Mouse (Mus musculus) adrenal gland, postnatal 4 days (tissue): ENCODE results near the gene Cyp11a1. TPM values are rescaled to one million over a fixed set of nuclear protein-coding genes. Genes with fewer than 3 reads are reported as not detected.
A peak's percentile ranks its signal among the peaks of the same experiment; 100 is the strongest.

ENCODE experiments used
- DNase-seq, 2 experiments: peaks; one replicate each; pipeline ENCODE4 v3.0.0; 2021 to 2022; ENCODE audit warnings: low spot score in 2 of 2, mixed read lengths in 2 of 2
- long read RNA-seq, 2 experiments: library from polyadenylated mRNA; stranded (forward); transcript quantifications; one replicate each; pipeline ENCODE4 v2.0.0; 2021
- total RNA-seq, 2 experiments: library from RNA; stranded (reverse); gene quantifications; 2 replicates each; pipeline ENCODE4 v1.2.3; 2021

The Cyp11a1 gene
- total RNA-seq = 1,000 to 10,000 TPM; 2,307 to 2,341 TPM
- long read RNA-seq, experiment 1, transcript Cyp11a1-201 (9 exons, 2,120 nt) = major isoform, 3,555 of 9,240 reads
- long read RNA-seq, experiment 1, partial matches to known transcripts = 690 of 9,240 reads
- long read RNA-seq, experiment 1, other reads (novel, unspliced or antisense) = 4,994 of 9,240 reads
- long read RNA-seq, experiment 2, transcript Cyp11a1-204 (4 exons, 3,439 nt) = minor isoform, 6 of 9,501 reads
- long read RNA-seq, experiment 2, transcript Cyp11a1-201 (9 exons, 2,120 nt) = major isoform, 4,530 of 9,501 reads
- long read RNA-seq, experiment 2, partial matches to known transcripts = 778 of 9,501 reads
- long read RNA-seq, experiment 2, other reads (novel, unspliced or antisense) = 4,187 of 9,501 reads

DNA sequence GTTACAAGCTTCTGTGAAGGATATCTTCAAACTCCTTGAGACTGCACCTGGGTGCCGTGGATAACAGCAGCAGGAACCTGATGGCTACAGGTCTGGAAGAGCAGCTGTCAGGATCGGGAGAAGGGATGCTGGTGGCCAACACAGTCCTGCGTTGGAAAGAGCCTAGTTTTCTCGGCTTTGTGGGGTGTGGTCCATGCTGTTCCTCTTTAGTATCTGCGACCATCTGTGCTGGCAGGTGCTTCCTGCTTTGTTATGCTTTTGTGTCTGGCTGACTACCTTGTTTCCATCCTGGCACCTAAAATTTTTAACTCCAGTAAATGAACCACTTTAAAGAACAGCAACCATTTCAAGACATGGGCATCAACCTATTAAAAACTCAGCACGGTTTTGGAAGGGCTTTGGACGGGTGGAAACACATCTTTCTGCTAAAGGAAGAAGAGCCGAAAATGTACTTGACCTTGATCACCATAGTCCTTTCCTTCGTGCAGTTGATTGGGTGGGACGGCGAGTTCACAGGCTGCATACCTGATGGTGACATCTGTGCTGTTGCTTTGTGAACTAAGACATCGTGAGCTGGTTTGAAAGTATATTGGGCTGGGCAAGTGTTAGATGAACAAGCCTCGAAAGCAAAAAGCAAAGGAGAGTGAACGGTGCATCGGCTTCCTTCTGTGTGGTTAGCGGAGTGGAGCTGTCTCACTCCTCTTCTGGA, at the start of gene Cyp11a1:
TSS of gene Cyp11a1 (plus strand) at position 659 of the 709 bp plus-strand sequence.
- DNase-seq = no peak

DNA sequence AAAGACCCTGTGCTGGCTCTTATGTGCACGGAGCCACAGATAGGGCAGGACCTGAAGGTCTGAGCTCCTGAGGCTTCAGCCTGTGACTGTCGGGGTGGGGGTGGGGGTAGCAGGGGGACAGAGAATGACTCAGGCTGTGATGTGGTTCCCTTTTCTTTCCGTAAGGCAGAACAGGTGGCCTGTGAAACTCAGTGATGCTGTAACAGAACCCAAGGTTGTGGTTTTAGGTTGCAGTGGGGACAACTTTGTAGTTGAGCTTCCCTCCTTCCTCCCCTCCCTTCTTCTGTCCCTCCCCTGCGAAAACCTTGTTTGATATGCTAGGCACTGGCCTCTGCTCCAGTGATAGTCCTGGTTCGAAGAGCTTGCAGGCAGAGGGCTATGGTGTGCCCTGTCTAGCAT, 49.4 kb upstream of the Cyp11a1 start:
- DNase-seq = no peak

DNA sequence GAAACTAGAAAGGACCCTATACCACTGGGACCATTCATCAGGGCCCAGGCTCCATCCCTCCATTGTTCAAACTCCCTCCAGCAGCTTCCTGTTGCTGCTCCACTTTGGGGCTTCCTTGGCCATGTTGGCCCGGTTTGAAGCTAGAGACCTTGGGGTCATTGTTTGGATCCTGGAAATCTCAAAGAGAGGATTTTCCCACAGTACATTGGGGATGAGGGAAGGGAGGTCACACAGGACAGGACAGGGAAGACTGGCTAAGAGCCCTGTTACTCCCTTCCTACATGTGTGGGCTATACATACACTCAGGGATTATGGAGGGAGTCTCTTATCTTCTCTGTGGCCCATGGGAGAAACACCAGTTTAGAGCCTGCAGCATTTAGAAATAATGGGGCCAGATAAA, 47.6 kb upstream of the Cyp11a1 start:
- DNase-seq = no peak

DNA sequence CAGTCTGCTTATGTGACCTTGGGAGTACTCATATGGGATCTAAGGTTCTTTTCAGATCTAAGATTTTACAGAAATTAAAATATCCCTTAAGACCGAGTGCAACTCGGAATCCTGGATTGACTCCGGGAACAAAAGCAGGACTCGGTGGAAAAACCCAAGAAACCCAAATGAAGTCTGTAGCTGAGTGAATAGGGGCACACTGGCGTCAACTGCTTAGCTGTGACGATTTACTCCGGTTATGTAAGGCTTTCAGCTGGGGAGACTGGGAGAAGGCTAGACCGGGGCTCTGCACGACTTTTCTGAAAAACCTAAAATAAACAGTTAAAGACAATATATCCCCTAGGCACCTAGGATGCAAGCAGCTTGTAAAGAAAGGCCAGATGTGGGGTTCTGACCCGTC, 46.8 kb upstream of the Cyp11a1 start:
- DNase-seq = no peak

DNA sequence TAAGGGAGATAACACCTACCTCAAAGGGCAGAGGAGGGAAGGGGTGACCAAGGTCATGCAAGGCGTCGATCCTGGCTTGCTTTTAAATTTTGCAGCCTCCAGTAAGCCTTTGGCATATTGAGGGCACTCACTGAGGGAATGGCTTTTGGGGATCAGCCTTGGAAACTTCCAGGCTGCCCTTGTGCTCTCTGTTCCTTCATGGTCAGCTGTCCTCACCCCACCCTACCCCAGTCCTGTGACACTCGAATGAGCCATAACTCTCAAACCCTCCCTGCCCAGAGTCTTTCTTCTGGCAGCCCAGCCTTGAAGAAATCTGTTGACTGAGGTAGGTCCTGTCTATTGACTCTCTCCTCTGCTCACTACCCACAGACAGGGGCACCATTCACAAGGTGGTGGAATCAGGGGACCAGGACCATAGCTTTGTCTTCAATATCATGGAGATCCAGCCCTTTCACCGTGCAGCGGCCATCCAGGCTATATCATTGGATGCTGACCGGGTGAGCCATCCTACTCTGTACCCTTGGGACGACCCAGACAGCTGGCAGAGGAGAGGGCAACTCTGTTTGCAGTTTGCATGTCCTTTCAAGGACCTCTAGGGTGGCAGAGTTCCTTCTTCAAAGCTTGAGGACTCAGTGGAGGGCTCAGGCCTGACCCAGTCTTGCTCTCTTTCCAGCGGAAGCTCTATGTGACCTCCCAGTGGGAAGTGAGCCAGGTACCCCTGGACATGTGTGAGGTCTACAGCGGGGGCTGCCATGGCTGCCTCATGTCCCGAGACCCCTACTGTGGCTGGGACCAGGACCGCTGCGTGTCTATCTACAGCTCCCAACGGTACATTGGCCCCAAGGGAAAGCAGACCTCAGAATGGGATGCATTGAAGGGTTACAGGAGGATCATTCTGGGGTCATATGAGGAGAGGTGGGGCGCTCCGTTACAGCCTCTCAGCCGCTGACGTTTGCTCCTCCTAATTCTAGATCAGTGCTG, 46.0 kb upstream of the Cyp11a1 start:
- no peak for DNase-seq

DNA sequence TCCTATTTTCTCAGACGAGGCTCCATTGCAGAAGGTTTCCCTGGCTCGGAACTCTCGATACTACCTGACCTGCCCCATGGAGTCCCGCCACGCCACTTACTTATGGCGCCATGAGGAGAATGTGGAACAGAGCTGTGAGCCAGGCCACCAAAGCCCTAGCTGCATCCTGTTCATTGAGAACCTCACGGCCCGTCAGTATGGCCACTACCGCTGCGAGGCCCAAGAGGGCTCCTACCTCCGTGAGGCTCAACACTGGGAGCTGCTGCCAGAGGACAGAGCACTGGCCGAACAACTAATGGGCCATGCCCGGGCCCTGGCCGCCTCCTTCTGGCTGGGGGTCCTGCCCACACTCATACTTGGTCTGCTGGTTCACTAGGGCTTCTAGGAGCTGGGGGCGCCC, 45.0 kb upstream of the Cyp11a1 start:
- no peak for DNase-seq

DNA sequence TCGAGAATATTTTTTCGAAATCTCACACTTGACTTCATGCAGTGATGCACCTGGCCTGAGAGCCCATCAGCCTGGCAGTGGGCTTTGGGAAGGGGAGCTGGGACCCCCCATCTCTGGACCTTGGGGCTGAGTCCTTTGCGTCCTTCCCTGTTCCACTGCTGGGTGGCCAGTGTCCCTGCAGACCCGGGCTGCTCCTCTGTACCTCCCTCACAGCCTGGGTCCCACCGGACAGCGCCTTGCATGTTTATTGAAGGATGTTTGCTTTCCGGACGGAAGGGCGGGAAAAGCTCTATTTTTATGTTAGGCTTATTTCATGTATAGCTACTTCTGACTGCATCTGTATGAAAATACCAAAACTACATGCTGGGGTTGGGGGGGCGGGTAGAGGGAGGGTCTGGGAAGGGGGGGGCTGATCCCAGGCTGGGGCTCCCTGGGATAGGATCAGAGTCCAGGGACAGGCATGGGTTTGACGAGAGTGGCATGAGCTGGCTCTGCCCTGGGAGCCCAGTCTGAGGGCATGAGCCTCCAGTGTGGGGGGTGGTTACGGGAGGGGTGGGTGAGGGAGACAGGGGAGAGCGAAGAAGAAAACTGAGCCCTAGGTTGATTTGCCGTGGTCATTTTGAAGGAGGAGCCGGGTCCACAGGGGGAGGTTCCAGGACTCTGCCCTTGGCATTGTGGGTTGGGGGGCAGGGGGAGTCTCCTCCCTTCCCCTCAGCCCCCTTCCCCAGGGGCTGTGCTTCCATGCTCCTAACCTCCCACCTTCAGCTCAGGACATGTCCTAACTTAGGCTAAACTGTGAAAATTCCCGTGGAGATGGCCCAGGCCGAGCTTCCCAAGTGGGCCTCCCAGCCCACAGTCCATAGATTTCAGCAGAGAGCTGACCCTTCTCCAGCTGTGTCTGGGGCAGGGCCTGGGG, 44.1 kb upstream of the Cyp11a1 start:
- DNase-seq = no peak

DNA sequence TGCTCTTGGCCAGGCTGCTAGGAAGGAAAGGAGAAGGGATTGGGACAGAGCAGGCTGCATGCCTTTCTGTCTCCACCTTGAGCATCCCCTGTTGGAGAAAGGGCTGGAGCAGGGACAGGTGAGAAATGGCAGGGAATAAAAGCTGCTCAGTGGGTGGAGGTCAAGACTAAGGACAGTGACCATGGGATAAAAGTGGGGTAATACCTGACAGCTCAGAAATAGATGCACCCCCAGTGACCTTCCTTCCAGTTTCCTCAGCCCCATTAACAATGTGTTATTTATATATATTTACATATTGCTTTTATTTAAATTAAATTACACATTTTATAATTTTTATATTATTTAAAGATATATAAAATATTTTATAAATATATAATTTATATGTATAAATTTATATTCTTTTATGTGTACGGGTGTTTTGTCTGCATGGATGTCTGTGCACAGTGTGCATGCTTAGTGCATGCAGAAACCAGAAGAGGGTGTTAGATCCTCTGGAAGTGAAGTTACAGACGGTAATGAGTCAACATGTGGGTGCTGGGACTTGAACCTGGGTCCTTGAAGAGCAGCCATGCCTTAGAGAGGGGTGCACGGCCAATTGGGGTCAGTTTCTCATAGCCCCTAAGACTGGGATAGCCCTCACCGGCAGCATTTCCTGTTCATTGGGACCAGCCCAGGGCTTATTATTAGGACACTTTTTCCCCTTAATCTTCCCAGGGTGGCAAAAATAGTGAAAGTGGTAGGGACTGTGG, 42.8 kb upstream of the Cyp11a1 start:
- no peak for DNase-seq

DNA sequence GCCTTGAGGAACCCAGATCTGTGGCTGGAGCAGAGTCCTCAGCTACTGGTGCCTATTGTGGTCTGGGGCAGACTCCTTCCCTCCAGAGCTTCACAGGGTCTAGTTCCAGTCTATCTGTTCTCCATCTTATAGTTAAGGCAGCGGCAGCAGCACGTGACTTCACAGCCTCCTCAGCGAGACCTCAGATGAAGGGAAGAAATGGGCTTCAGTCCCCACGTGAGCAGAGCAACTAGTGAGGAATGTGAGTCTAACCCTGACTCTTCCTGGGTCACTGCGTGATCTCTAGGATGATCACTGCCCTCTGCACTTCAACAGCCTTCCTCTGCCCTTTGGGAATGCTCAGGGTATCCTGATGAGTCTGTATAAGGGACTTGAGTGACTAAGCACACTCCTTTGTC, 42.2 kb upstream of the Cyp11a1 start:
- DNase-seq = no peak

DNA sequence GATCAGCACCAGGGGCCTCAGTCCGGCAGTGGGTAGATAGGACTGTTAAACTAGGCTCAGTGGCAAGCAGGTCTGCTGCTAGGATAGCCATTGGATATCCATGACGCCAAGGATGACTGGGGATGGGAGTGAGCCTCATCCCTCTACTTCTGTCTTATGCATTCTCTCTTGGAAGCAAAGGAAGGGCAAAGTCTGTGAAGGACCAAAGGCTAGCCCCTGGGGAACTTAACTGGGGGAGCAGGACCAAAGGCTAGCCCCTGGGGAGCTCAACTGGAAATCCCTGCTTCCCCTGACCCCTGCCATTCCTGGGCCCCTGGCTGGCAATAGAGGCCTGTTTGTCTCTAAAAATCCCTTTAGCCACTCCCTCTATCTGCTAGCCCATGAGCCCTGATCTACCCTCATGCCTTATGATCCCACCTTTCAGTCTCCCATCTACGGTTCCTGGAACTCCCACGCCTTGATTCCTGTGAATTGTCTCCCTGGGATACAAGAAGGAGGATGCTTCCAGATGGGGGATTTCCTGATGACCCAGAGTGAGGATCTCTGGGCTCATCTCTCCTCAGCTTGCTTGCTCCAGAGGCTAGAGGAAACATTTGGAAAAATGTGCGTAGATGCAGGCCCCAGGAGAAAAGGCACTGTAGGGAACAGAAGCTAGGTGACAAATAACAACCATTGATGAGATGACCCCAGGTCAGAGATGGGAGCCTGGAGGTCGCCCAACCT, 41.5 kb upstream of the Cyp11a1 start:
- no peak for DNase-seq

DNA sequence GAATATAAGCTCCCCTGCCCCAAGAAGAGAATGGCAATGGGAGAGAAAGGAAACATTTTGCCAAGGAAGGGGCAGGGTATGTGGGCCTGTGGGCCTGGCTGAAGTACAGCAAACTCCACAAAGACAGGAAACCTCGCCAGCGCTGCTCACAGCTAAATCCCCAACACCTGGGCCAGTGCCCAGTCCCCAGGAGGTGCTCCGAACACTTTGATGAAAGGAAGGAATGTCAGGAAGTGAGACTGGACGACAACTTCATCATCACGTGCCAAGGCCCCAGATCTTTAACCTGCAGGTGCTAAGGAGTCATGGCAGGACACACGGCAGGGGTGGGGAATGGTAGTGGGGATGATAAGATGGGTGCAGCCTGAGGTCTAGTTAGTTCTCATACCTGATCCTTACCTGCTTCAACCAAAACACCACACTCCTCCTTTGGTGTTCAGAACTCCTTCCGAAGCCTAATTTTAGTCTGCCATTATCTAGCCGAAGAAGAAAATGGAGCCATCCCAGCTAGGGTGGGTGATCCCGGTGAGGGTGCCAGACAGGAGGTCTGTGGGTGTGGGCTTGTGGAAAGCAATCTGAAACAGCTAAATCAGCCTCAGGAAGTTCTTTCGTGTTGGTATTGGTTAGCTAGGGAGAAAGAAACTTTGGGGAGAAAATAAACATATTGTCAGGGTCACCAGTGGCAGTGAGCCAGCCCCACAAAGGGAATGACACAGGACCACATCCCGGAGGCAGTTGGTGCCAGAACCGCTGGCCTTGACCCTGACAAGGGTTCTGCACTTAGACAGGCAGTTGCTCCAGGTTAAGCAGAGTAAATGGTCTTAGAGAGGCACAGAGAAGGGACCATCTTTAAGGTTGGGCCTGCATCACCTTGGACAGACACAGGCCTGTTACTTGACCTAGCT, 40.7 kb upstream of the Cyp11a1 start:
- peak in 1 of 2 experiments; percentile 50 for DNase-seq

DNA sequence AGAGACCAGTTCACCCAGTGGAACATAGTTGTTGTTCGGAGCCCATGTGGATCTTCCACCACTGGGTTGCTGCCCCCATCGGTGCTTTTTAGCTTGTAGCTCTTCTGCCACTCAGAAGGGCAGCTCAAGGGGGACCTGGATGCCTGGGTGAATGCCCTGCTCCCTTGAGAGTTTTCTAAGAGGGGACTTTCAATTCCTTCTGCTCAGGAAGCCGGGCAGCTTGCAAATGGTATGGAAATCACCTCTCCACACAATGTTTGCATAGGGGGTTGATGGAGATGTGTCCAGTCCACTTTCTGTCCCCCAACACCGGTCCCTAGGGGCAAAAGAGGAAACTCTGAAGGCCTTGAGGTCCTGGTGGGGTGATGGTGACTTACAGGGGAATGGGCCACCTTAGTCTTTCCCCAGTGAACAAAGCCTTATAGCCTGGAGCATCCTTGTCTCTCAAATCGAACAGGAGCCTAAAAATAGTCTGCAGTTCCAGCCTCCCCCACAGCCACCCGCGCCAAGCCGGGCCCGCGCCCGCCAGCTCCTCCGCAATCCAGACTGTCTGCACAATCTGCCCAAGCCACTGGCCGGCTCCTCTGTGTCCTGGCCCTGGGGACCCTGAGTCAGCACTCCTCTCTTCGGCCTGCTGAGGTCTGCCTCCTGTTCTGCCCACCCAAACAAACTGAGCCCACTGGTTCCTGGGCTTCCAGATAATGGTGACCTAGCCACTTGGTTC, 38.8 kb upstream of the Cyp11a1 start:
- no peak for DNase-seq

DNA sequence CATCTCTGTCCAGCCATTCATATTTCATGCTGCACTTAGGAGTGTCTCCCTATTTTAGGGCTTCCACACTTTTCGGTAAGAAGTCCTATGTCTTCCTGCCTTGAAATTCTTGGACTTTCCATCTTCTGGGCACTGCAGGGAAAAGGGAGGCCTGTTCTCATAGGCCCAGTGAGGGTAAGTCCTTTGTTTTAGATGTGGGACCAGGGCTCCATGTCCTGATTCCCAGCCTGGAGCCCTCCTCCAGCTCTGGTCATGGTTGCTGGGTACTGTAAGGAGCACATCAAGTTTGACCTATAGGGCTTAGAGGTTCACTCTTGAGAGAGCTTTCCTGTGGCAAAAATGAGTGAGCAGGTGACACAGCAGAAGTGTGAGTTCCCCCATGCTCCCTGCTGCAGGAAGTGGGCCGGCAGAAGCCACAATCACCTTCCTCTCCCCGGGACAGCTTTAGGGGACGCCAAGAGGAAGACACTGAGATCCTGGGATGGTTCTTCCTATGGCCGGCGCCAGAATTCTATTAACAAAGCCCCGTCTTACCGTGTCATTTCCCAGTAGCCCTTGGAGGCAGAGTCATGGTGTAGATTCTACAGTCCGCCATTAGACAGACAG, 37.9 kb upstream of the Cyp11a1 start:
- no peak for DNase-seq

DNA sequence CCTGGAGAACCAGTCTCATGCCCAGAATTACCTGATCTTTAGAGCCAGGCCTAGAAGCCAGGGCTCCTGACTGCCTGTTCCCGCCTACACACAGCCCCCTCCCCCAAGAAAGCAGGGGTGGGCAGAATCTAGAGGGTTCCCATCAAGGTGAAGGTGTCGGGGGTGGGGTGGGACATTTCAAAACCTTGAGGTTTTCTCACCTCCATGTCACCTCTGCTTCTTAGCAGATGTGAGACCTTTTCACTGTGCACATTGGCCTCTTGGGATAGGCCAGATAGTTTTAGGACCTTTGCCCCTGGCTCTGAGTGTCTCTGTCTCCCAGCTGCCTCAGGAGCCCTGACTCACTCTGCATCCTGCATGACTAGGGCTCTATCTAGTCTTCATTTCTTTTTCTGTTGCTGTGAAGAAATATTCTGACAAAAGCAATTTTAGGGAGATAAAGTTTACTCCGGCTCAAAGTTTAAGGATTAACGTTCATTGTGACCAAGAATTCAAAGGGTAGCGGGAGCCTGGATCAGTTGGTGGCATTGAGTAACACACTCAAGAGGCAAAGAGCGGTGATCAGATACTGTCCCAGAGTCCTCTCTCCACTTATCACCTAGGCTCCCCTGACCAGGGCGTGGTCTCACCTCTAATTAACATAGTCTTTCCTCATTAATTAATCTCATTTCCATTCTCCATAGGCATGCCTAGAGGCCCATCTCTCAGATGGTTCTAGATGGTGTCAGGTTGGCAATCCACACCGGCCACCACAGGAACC, 37.2 kb upstream of the Cyp11a1 start:
- DNase-seq = no peak

DNA sequence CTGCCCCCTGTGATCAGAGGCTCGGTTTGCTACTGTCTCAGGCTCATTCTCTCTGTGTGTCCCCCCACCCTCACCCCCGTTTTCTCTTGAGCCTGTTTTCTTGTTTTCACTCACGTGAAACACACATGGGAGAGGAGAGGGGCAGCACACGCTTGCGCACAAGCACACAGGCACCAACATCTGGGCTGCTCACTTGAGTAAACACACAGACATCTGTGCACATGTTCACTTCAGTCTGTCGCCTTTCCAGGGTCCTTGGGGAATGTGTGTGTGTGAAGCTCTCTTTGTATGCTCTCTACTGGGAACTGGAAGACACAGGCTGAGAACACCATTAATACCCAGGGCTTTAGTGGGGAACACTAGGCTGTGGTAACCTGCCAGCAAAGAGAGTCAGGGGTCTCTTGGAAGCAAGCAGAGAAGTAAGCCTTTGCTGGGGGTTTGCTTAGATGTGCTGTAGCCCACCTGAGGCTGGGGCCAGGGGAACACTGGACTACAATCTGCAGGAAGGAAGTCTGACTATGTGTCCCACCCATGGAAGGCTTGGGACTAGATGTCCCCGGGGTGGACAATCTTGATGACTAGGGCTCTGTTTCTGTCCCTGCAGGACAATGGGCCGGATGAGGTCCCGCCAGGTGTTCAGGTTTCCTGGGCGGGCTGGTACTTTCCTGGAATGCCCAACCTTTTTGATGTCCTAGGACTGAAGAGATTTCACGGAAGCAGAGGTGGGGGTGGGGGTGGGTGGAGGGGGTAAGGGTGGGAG, 36.3 kb upstream of the Cyp11a1 start:
- DNase-seq = no peak
